Mouse (Mus musculus) embryo, embryonic 11 days (tissue): ENCODE data around the gene Mfng.

ENCODE experiments used
- DNase-seq: peaks from one replicate; pipeline ENCODE4 v3.0.0-alpha.2; 2015

Gene Mfng

DNA sequence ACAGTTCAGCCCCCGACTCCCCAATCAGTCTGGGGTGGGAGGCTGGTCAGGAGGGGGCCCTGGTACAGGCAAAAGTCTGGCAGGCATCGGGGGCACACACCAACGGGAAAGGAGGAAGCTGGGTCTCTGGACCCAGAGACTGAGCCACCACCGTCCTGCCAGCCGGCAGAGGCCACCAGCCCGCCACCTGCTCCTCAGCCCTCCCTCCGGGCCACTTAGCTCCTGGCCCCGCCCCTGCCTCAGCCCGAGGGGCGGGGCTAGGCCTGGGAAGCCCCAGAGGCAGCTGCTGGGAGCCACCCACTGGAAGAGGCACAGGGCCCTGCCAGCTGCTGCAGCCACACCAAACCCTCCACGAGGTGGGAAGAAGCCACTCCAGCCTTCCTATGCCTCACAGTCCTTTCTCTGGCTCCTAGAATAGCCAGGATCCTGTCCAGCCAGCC is at the start of gene Mfng:
Gene Mfng, minus strand, starts transcription at position 186 of the 440 bp plus-strand sequence.
- peak; percentile 94 for DNase-seq

DNA sequence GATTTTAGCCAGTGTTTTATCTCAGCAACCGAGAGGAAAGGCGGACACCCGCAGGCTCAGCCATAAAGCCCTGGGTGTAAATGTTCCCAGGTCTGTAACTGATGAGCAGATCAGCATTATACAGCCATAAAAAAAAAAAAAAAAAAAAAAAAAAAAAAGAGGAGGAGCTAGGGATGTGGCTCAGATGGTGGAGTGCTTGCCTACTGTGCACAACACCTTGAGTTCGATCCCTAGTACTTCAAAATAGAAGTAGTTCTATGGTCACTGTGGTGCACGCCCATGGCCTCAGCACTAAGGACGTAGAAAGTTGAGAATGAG is 42.8 kb upstream of the Mfng start:
- no peak for DNase-seq

DNA sequence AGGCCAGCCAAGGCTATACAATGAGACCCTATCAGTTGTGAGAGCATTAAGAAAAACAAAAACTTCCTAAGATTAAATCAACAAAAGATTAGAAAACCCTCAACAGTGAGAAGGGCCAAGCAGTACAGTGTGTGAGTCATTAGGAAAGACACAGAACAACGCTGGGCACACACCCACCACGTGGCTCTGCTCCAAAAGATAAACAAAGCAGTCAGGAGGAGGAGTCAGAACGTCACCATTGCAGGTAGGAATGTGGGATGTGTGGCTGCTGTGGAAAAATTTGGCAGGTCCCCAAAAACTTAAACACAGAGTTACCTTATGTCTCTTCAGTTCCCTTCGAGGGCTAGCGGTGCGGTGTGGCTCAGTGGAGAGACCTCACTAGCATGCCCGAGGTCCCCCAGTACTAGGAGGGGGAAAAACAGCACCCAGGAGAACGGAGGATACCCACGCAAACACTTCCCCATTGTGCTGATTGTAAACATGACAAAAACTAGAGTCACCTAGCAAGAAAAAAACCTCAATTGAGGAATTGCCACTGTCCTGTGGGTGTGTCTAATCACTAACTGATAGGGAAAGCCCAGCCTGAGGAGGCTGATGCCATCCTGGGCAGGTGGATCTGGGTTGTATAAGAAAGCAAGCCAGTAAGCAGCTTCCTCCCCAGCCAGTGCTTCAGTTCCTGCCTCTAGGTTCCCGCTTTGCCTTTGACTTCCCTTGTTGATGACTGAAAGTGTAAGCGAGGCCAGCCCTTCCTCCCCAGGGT is 42.2 kb upstream of the Mfng start:
- DNase-seq: no peak

DNA sequence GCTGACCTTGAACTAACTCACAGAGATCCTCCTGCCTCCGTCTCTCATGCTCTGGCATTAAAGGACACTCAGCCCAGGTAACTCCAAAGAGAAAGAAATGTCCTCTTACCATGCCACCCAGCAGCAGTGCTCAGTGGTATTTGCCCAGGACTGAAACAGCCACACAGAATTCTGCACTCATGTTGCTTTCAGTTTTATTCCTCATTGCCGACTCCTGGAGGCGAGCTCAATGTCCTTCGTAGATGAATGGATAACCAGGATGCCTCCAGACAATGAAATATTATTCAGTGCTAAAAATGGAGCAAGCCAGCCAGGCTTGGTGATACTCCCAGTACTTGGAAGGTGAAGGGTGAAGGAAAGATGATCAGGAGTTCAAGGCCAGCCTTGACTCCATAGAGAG is 40.3 kb upstream of the Mfng start:
- no peak for DNase-seq

DNA sequence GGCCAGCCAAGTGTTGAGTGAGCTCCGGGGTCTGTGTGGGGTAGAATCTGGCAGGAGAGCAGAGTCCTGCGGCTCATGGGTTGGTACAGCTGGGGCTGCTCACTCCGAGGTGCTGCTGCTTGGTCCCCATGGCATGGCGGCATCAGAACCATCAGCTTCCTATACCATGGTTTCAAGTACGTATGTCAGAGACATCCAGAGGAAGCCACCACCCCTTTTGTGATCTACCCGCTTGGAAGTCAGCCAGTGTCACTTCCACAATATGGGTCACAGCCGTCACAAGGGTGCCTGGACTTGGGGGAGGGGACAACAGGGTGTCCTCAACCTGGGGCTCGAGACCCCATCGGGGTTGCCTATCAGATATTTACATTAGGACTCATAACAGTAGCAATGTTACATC is 36.9 kb upstream of the Mfng start:
- no peak for DNase-seq

DNA sequence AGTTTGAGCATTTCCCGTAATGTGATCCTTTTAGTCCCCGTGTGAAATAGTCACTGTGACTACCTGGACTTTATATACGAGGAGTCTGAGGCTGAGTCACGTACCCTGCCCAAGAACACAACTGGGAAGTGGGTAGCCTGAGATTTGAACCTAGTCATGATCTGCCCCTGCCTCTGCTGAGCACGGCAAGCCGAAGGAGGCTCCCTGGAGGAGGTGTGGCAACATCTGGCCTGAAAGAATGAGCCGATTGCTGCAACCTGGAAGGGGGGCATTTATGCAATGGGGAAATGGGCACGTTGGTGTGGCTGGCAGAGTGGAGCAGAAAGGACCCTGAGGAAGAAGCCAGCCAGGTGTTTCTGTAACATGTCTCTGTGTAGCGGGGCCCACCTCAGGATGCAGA is 36.5 kb upstream of the Mfng start:
- no peak for DNase-seq

DNA sequence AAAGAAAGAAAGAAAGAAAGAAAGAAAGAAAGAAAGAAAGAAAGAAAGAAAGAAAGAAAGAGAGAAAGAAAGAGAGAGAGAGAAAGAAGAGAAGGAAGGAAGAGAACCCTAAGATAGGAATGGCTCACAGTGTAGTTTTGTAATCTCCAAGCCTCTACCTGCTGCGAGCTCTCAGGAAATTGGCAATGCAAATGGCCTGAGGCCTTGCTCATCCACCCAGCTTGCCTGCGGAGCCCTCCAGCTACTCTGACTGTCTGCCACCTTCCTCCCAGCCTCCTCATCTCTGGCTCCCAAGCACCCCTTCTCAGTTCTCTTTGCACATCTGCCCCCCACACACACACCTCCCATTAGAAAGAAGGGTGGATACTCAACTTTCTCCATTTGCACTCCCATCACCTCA is 35.7 kb upstream of the Mfng start:
- no peak for DNase-seq

DNA sequence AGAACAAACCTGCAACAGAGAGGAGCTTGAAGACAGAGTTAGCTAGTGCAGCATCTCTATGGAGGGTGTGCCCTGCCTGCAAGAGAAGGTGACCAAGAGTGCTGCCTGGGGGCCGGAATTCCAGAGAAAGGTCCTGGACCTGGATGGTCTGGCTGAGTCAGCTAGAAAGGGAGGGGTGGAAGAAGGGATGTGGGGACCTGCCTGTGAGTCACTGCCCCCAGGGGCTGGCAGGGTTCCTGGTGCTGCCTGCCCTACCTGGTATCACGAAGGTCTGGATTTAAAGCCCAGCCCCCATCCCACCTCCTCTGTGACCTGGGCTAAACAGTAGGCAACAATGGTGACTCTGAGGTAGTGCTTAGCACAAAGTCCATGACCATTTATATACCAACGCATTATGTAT is 33.9 kb upstream of the Mfng start:
- DNase-seq: no peak

DNA sequence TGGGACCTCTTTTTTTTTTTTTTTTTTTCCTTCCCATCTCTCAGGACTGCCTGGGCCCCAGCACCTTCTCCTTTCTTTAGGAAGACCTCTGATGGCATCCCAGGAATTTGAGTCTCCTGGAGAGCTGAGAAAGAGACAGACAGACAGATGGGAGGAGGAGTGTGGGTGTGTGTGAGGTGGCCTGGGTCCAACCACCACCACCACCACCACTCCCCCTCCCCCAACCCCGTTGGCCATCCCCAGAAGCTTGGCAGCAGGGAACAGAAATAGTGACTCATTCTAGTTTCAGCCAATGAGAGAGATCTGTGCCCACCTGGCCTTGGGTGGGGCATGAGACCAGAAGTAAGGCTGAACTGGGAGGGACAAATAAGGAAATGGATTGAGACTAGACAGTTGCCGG is 33.3 kb upstream of the Mfng start:
- DNase-seq: no peak

DNA sequence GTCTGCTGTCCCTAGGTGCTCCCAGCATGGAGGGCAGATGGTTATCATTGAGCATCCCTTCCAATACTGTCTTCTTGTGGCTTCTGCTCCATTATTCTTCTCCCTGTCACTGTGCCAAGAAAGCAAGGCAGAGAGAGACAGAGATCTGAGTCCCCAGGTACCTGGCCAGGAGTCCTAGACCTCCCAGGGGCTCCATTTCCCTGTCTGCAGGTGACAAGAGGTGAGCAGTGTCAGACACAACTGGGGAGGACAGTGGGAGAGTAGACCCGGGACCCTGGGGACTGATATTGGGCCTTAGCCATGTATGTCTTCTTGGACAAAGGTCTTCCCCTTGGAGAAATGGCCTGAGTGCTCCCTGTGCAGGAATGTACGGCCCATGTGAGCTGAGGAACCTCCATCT is 32.1 kb upstream of the Mfng start:
- no peak for DNase-seq

DNA sequence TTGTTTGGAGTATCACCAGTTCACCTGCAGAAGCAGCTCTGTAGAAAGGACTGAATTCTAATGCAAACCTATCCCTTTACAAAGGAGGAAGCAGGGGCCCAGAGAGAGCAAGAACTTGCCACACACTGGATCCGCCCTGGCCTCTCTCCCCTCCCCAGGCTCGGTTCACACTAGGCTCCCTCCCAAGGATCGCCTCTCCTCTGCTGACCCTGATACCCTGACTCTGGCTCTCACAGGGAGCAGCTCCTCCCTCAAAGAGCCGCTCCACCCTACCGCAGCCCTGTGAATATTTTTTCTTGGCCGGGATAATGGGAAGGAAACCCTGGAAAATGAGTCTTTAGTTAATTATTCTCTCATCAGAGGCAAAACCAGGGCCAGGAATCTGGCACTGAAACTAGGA is 31.1 kb upstream of the Mfng start:
- DNase-seq: no peak

DNA sequence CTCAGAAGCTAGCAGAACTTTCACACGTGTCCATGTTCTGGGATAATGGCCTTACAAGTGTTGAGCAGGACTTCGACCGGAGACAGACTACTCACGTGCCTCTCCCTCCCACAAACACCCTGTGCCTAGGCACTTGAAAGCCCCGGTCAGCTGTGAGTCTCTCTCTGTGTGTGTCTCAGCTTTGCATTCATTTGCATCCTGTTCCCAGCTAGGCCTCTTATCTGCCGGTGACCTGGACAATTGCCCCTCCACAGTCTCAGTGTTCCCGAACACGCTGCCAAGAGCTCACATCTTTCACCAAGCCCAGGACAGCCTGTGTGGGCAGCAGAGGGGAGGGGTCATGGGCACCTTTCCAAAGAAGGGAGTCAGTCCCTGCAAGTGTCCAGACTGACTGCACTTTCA is 30.2 kb upstream of the Mfng start:
- DNase-seq: peak; percentile 29

DNA sequence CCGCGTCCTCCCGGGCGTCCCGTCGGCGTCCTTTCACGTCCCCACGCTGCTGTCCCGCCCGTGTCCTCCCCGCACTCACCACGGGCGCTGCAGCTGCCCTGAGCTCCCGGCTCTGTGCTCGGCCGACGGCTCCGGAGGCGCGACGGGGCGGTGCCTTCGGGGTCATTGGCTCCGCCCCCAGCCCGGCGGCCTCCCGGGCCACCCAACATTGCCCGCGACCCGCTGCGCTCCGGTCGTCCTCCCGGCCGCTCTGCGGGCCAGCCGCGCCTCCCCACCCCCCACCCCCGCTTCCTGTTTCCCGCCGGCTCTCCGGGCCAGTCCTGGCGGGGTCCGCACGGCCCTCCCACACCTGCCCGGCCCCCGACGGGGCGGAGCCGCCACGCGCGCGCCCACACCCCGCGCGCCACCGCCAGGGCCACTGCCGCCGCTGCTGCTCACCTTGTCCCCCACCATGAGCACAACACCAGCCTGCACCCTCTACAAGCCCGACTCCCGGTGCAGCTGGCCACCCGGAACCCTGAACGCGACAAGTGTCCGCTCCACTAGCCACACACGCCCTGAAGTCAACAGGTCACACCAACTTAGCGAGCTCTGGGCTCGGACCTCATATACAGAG is 29.6 kb upstream of the Mfng start, which contains the start of gene Card10:
Gene Card10, minus strand, starts transcription at position 267 of the 616 bp plus-strand sequence.
- DNase-seq: peak; percentile 75

DNA sequence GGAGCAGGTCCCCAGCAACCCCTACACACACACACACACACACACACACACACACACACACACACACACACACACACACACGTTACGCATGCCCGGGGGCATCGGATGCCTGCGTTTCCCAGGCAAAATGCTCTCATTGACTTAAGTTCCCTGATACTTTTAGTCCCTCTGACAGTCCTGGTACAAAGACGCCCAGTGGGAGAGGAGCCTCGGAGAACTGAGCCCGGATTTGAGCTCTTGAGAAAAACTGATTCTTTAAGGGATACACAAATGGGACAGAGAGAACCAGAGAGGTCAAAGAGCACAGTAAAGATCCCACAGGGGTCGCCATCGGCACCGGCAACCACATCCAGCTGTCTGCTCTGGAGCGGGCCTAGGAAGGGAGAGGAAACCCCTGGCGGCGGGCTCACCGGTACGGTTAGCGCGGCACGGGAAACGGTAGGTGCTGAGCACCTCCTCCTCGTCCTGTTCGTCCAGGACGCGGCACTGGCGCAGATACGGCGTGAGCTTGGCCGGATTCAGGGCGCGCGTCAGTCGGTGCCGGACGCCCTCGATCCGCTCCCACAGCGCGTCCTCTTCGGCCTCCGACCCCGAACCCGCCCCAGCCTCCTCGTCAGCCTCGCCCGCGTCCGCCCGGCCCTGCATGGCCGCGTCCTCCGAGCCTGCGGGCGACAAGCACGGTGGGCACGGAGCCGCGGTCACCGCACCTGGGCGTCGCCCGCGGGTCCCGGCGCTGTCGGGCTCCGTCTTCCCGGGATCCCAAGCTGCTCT is 28.9 kb upstream of the Mfng start:
- peak; percentile 45 for DNase-seq

DNA sequence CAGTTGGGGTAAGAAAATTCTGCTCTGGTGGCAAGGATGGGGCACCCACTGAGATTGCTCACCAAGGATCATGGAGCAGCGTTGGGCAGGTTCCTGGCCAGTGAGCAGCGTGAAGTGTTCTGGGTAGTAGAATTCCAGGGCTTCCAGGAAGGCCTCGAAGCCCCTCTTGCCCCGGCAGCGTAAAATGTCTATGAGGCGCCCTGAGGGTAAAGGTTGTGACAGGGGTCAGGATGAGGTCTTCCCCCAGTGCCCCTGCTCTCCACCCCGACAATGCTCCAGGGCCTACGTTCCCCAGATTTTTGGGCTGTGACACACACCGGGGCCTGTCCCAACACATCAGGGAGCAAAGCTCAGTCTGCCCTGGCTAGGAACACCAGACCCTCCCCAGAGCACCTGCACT is 28.3 kb upstream of the Mfng start:
- no peak for DNase-seq

DNA sequence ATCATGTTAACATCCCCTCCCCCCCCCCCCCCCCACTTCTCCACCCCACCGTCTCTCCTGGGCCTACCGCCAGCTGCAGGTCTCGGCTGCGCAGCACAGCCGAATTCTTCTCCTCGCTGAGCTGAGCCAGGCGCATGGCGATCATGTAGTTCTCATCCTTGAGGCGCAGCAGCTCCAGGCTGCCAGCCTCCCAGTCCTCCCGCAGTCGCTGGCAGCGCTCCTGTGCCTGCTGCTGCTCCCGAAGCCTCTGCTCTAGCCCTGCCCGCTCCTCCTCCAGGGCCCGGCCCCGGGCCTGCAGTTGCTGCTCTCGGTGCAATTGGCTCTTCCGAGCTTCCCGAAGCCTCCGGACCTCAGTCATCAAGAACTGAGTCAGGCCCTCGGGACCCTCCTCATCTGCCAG is 25.8 kb upstream of the Mfng start:
- peak; percentile 23 for DNase-seq

DNA sequence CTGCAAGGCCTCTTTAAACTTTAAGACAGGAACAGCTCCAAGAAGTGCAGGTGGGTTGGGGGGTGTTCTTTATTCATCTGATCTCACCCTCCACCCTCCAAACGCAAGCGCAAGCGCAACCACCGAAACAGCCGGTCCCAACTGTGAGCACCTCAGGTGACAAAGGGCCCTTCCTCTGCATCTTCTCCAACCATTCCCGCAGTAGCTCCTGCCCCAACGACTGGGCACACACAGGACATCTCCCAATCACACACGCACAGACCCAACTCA is 23.7 kb upstream of the Mfng start:
- no peak for DNase-seq

DNA sequence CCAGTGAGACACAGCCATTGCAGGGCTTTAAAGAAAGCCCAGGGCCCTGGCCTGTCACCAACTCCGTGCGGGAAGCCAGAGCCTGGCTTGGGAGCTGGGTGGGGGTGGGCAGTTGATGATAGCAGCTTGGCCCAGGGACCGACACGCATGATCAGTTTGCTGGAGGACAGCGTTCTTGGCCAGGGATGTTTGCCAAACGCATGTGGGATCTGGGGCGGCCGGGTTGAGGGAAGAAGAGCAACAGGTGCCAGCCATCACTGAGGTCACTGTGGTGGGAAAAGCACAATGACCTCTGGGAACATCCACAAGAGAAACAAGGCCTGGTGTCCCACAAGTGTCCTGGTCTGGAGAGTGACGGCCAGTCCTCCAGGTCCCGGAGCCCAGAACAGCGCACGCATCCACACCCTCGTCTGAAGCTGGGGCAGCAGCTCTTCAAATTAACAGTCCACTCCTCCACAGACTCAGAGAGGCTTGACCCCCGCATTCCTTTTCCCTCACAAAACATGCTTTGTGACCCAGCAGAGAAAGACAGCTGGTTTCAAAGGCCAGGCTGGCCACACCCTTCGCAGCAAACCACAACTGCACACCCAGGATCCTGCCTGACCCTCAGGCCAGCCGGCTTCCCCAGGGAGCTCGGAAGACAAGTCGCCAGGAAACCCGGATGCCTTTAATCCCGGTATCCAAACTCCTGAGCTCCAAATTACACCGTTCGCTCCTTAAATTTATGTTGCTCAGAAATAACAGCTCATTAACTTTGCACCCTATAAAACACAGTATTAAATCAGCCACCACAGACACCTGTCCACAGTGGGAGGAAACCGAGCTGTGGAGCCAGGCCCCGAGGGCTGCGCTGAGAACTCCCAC is 23.2 kb upstream of the Mfng start:
- peak; percentile 58 for DNase-seq

DNA sequence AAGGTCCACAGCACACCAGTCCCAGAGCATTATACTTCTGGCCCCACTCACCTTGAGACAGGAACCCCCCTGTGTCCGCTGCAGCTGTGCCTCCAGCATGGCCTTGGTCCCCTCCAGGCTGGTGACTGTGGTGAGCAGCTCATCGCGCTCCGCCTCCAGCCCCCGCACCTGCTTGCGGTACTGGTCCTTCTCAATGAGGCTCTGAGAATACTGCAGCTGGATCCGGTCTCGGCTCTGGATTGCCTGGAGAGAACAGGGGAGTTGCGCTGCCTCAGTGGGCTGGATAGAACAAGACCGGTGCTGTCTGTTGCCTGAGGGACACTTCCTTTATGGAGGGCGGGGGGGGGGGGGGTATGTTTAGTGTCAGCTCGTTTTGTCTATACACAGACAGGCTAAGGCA is 17.7 kb upstream of the Mfng start:
- DNase-seq: no peak

DNA sequence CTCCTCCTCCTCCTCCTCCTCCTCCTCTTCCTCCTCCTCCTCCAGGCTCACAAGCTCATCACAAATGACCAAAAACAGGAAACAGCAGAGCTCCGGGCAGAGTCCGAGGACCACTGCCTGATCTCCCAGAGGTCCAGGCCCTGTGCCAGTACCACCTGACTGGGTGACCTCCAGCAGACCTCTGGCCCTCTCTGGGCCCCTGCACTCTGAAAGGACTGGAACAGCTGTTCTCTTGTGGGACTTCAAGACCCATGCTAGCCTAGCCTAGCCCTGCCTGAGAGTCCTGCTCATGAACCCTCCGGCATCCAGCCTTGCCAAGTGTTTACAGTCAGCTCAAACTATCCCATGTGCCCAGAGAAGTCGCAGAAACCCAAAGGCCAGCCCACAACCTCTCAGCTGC is 17.2 kb upstream of the Mfng start:
- peak; percentile 23 for DNase-seq

DNA sequence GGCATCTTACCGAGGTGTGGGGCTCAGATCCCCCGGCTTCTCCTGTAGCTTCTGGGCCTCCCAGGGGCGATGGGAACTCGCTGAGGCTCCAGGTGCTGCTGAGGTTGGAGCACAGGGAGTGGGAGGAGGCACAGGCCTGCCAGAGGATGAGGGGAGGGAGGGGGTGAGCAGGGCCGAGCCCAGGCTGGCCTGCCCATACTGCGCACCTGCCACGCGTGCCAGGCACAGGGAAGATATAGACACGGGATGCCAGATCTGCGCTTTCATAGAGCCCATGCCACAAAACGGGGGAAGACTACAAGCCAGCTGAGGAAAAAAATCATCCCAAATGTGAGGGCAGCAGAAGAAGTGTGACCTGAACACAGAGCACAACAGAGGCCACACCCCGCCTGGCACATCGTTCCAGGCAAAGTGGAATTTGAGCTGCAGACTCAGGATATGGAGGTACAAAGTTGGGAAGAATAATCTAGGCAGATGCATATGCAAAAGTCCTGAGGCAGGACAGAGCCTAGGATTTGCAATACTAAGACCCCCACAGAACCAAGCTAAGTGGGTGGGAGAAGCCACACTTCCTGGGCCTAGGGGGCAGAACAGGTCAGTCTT is 16.5 kb upstream of the Mfng start:
- DNase-seq: no peak

DNA sequence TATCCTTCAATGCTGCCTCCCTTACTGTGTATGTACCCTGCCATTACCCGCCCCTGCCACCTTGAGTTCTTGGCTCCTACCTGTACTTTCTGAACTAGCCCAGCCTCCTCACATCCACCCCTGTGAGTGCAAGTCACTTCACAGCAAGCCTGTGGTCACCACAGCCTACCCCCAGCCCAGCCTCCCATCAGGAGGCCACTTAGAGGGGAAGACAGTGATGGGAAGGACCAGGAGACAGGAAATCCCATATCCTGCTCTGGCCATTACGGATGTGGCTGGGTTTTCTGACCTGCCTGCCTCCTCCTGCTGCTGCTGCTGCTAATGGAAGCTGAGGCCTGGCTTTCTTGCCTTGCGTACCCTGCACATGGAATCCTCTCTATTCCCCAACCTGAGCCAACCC is 14.8 kb upstream of the Mfng start:
- DNase-seq: no peak

DNA sequence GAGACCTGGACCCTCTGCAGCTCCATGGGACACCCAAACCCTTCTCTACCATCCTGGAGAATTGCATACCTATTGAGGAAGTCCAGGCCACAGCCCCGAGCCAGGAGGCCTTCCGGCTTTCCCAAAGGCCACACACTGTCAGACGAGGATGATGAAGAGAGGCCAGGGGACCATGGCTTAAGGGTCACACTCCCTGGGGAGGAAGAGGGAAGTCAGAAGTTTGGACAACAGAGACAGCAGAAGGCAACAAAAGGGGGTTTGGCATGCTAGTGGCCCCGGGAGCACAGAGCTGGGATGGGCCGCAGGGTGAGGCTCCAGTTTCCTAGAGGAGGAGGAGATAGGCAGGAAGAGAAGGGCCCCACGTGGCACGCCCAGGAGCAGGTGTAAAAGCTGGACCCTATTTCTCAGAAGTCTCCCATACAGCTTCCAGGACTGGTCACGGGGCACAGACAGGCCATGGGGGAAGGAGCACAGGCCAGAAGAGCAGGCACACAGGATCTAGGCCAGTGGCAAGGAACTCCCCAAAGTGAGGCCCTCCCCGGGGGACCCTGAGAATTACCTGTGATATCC is 14.1 kb upstream of the Mfng start:
- DNase-seq: no peak
